In genomic region chr6:135993897-135994296, GRCm38 (mm10) we compare ENCODE assay signal across 16 mouse cellular contexts.
A peak's percentile ranks its signal among the peaks of the same experiment; 100 is the strongest.
DNase-seq lines count a peak whose midpoint lies in the region; ATAC-seq lines count a peak whose summit lies in the region.
"Had no signal": no experiment of that assay in that cellular context is flagged by ENCODE, and none has a peak within 500 bp of the region (broad histone marks: within the 10 kb centered on the region; RNA-seq: fewer than 3 reads in every experiment).

No protein-coding gene starts in this region.

- ATAC-seq in frontal cortex, adult (ENCODE audit: low TSS enrichment) = peak; percentile 32; the same call in 1 of the 2 replicates
- peak; percentile 82 for ATAC-seq in neural tube, embryonic 12.5 days (ENCODE audit: low FRiP score, low read depth)
- no peak for ATAC-seq in neural tube, embryonic 15.5 days (ENCODE audit: low FRiP score)
- ATAC-seq in midbrain, embryonic 11.5 days (ENCODE audit: low FRiP score) = peak; percentile 35; the same call in 1 of the 2 replicates
- ATAC-seq: forebrain, embryonic 15.5 days; intestine, embryonic 15.5 days; Patski had no signal

- 0 out of 2 replicates have a peak, but pooled peaks cover 2% of the 10 kb centered on the region for H3K9me3 ChIP-seq in neural tube, embryonic 12.5 days
- no peaks in the 10 kb centered on the region for H3K9me3 ChIP-seq in neural tube, embryonic 15.5 days (replicated peaks)
- H3K9me3 ChIP-seq in midbrain, embryonic 11.5 days (ENCODE audit: control insufficient read depth, low read length) = no peaks in the 10 kb centered on the region
- H3K9me3 ChIP-seq: forebrain, embryonic 15.5 days; intestine, embryonic 15.5 days had no signal

- WGBS in neural tube, embryonic 12.5 days = 50% methylated on average over 3 of the region's 3 CpGs
- WGBS in neural tube, embryonic 15.5 days = 54% methylated on average over 3 of the region's 3 CpGs
- WGBS in midbrain, embryonic 11.5 days = 48% methylated on average over 3 of the region's 3 CpGs

- H3K36me3 ChIP-seq in neural tube, embryonic 12.5 days = no peaks in the 10 kb centered on the region
- no peaks in the 10 kb centered on the region for H3K36me3 ChIP-seq in neural tube, embryonic 15.5 days
- H3K36me3 ChIP-seq in midbrain, embryonic 11.5 days (ENCODE audit: control insufficient read depth, insufficient read depth, low read length) = no peaks in the 10 kb centered on the region
- H3K36me3 ChIP-seq: forebrain, embryonic 15.5 days; intestine, embryonic 15.5 days had no signal

- H3K4me3 ChIP-seq in neural tube, embryonic 12.5 days = no peak overlapping the region
- H3K4me3 ChIP-seq in neural tube, embryonic 15.5 days (replicated peaks) = no peak overlapping the region
- H3K4me3 ChIP-seq in midbrain, embryonic 11.5 days (ENCODE audit: low read depth, low read length) = no peak overlapping the region
- H3K4me3 ChIP-seq: forebrain, embryonic 15.5 days; intestine, embryonic 15.5 days had no signal

- no peak overlapping the region for H3K4me2 ChIP-seq in neural tube, embryonic 12.5 days (replicated peaks)
- no peak overlapping the region for H3K4me2 ChIP-seq in neural tube, embryonic 15.5 days
- H3K4me2 ChIP-seq in midbrain, embryonic 11.5 days = no peak overlapping the region
- H3K4me2 ChIP-seq: forebrain, embryonic 15.5 days; intestine, embryonic 15.5 days had no signal

- no peak for DNase-seq in frontal cortex, postnatal 14 days (ENCODE audit: low spot score in 2 of 2)
- DNase-seq in midbrain, embryonic 11.5 days (ENCODE audit: low spot score, missing footprints) = peak; percentile 85
- no peak for DNase-seq in adrenal gland, adult 2 months
- DNase-seq in gastrocnemius, postnatal 10 days = no peak
- no peak for DNase-seq in layer of hippocampus, postnatal 14 days (ENCODE audit: low spot score in 2 of 2)
- DNase-seq: B cell, adult 2 months; cerebellum, adult 11-12 months; cerebellum, postnatal 36 days; lung, adult 2 months; right cerebral cortex, postnatal 14 days had no signal

- no peak overlapping the region for H3K27ac ChIP-seq in neural tube, embryonic 12.5 days
- no peak overlapping the region for H3K27ac ChIP-seq in neural tube, embryonic 15.5 days (replicated peaks)
- no peak overlapping the region for H3K27ac ChIP-seq in midbrain, embryonic 11.5 days (ENCODE audit: low read depth, low read length)
- H3K27ac ChIP-seq: forebrain, embryonic 15.5 days; intestine, embryonic 15.5 days had no signal

- no peak overlapping the region for H3K9ac ChIP-seq in neural tube, embryonic 12.5 days
- no peak overlapping the region for H3K9ac ChIP-seq in neural tube, embryonic 15.5 days (replicated peaks)
- no peak overlapping the region for H3K9ac ChIP-seq in midbrain, embryonic 11.5 days (ENCODE audit: low read length)
- H3K9ac ChIP-seq: forebrain, embryonic 15.5 days; intestine, embryonic 15.5 days had no signal

- no peaks in the 10 kb centered on the region for H3K27me3 ChIP-seq in neural tube, embryonic 12.5 days (replicated peaks)
- no peaks in the 10 kb centered on the region for H3K27me3 ChIP-seq in neural tube, embryonic 15.5 days (replicated peaks)
- H3K27me3 ChIP-seq in midbrain, embryonic 11.5 days (ENCODE audit: control insufficient read depth, insufficient read depth, low read length) = no peaks in the 10 kb centered on the region
- H3K27me3 ChIP-seq: forebrain, embryonic 15.5 days; intestine, embryonic 15.5 days; Patski had no signal

- H3K4me1 ChIP-seq in neural tube, embryonic 12.5 days = peaks cover 3% of the 10 kb centered on the region; the same call in 1 of the 2 replicates
- H3K4me1 ChIP-seq in neural tube, embryonic 15.5 days = peaks cover 11% of the 10 kb centered on the region
- H3K4me1 ChIP-seq in midbrain, embryonic 11.5 days (ENCODE audit: control insufficient read depth, insufficient read depth, low read length) = no peaks in the 10 kb centered on the region; the same call in 1 of the 2 replicates
- H3K4me1 ChIP-seq: forebrain, embryonic 15.5 days; intestine, embryonic 15.5 days had no signal
